Mouse (Mus musculus): ENCODE measurements around the gene Gnb1l.

DNA sequence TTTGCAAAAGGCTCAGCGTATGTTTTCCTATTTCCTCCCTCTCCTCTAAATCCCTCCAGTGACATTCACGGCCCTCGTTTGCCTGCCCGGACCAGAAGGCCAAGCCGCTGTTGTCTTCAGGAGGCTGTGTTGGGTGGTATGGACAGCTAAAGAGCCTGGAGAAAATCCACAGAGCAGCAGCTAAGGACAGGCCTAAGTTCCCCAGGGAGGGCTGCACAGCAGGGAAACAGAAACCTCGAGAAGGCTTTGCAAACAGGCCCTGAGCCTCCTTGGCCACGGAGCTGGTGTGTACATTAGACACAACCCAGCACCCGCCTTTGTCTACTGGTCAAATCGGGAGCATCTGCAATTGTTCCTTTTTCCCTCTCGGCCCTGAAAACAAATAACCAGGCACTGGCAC lies 87.2 kb downstream of the Gnb1l start:
- no peak for TF ChIP-seq EP300 (IDR thresholded peaks at IDR 0.05; ENCODE audit: low read depth)
- TF ChIP-seq CTCF (IDR thresholded peaks at IDR 0.05; ENCODE audit: low read depth), result no peak

All from liver, embryonic 14.5 days (tissue).